Mouse (Mus musculus): ENCODE measurements around the gene Mms19.

The Mms19 gene

DNA sequence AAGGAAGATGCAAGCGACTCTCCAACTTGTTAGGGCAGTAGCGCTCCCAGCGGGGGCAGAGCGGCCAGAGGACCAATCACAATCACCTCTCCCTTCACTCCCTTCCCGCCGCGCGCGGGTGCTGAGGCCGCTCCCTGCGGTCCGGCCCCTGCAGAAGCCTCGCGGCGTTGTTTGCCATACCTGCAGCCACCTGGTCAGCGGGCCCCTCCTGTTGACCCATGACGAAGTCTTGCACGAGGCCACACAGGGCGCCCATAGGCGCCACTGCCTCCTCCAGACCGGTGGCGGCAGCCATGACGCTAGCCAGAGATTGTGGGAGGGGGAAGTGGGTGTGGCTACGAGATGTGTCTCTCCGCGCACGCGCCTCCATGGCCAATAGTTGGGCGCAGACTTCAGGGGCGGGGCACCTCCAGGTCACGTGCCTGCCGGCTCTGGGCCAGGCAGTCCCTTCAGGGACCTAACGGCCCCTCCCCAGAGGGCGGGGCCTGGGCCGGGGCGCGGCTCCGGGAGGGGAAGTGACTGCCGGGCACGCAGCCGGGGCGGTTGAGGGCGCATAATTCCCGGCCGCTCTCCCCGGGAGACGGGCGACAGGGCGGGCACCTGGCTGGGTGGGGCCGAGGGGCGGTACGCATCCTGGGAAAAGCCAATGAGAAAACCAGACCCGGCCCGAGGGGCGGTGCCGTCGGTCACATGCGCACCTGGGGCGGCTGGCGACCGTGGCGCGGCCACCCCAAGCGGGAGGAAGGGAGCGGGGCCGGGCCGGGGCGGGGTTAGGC is at the start of gene Mms19:
Gene Mms19 (minus strand): TSS at position 339 of the 776 bp plus-strand sequence.
- peak; percentile 99 for DNase-seq (ENCODE audit: low read depth)

DNA sequence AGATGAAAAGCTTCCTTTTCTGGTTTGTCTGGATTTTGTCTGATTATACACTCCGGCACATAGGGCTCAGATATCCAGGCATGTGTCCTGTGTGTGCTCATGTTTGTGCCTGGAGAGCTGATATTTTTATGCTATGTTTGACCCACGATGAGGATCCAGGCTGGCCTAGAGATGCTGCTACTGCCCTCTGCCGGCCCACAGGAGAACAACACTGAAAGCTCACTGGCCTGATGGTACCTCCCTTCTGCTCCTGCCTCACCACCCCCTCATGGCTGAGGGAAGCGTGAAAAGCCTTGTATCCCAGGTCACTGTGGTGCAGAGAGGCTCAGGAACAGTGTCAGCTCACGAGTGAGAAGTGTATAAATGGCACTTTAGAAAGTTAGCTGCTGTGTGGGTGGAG is 45.2 kb upstream of the Mms19 start:
- peak; percentile 85 for DNase-seq (ENCODE audit: low read depth)

DNA sequence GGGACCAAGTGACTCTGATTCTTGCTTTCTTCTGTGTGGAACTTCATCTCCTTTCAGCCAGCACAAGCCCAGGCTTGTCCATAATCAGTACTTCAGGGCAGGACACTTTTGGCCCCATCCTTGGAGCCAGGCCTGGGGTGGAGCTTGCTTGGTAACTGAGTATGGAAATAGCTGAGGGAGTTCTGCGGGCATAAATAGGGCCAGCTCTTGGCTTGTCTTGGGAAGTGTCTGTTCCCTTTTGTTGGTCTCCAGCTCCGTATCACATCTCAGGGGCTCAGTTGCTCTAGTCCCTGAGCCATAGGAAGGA is 41.5 kb upstream of the Mms19 start:
- no peak for DNase-seq (ENCODE audit: low read depth)

DNA sequence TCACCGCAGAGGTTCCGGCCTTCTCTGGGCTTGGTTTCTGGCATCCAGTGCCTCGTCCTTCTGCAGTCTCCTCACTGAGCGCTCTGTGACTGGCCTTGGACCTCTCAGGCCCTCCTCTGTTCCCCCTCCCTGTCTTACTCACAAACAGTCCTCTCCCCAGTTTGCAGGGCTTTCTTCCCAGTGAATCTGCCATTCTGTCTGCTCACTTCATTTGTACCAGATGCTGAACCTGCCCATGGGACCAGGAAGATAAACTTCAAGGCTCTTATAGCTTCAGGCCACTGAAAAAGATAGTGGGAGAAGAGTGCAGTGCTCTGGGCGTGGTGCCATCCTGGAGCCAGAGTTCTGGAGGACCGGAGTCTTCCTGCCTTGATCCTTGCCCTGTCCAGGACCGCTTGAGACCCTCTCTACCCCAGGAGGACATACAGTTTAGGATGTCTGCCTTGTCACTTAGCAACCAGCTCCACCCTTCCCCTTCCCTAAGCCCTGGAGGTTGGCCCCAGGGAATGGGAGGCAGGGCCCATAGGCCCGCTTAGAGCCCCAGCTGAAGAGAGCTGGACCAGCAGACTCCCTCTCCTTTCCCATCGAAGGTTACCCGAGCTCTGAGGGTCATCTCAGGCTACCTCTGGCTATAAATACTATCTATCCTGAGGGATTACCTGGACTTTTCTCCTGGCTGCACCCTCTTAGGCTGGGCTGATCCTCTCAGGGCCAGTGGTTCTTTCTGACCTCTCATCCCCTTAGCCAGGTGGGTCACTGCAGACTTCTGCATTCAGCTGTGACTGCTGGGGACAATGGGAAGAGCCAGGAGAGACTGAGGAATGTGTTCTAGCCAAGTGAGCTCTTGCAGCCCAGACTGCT is 41.0 kb upstream of the Mms19 start:
- DNase-seq (ENCODE audit: low read depth), result no peak

DNA sequence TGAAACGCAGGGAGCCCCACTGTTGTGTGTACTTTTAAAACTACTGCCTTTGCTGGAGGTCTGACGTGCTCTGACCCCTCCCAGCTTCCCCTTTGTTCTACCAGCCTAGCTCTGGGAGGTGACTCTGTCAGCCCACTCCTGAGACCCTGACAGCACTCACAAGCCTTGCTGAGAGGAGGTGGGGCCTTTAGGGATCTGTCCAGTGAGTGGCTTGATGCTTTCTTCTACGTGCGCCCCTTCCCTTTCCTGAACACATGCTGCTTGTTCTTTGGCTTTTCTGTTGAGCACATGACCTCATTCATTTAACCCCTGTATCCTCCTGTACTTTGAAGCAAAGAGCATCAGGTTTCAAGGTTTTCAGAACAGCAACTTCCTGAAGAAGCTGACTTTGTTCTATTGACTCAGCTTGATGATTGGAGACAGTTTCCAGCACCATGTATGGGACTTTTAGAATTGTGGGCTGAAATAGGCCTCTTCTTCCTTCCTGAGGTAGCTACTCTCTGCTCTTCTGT is 38.1 kb upstream of the Mms19 start:
- DNase-seq (ENCODE audit: low read depth), result peak; percentile 78

DNA sequence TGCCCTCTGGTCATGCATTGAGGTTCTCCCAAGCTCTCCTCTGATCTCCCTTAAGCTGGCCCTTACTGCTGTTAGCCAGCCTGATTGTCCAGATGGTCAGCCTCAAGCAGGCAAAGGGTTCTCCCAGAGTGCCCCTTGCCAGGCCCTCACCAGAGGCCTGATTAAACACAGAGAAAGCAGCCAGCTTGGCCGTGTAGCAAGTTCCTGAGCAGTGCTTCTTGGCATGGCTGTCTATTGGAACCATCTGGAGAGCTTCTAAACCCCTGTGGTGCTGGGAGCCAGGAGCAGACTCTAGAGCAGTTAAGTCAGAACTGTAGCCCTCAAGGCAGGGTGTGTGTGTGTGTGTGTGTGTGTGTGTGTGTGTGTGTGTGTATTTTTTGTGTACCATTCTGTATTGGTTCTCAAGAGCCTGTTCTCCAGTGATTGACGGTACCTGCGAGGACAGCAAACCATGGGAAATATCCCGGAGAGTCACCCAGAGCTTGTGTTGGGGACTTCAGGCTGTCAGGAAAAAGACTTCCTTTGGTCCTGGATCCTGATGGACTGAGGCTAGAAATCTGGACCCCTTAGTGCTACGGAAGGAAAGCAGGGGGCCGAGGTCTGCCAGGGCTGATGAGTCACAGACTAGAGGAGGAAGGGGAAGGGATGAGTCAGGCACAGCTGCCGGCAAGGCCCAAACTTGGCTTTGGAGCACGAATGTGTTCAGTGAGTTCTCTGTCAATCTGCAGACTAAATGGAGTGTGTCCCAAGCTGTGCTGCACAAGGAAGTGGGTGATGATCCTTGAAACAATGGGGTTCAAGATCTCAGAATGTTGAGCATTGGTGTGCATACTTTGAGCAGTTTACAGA is 36.7 kb upstream of the Mms19 start:
- no peak for DNase-seq (ENCODE audit: low read depth)

DNA sequence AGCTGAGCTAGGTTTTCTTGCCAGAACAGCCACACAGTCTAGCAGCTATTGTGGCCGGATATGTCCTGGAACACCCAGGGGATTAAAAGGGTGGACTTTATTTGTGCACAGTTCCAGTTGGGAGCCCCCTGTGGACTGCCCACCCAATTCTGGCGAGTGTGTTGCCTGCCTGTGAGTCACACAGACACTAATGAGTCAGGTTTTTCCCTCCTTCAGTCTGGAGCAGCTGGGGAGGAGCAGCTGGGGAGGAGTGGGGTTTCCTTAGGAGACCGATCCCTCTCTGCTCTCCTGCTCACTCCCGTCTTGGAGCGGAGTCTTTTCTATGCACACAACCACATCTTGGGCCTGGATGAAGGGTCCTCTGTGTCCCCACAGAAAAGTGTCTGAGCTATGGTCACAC is 35.9 kb upstream of the Mms19 start:
- no peak for DNase-seq (ENCODE audit: low read depth)

DNA sequence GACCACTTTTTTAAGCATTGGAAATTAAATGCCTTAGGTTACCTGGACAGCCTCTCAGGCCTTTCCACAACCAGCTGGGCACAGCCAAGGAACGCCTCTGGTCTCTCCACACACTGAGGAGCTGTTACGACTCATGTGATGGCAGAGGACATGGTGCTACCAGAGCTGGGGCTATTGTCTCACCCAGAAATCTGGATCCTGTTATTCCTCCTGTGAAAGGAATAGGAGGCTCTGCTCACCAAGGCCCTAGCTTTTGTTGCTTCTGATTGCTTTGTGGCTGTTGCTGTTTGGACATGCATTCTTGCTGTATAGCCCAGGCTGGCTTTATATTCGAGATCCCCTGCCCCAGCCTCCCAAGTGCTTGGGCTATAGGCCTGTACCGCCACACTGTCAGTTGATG is 35.3 kb upstream of the Mms19 start:
- DNase-seq (ENCODE audit: low read depth), result no peak

DNA sequence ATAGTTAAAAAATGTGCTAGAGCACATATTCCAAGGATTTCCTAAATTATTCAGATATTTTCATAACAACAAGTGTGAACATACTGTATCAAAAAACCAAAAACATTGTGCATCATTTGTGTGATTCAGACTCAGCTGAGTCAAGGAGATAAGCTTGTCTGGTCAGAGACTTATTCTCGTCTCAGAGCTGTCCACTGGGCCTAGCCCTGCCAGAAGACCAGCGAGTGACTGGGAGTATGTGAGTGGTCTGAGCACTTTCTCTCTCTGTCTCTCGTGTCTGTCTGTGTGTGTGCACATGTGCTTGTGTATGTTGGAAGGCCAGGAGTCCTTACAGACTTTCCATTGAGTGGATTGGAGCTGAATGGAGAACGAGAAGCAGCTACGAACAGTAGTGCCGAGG is 34.0 kb upstream of the Mms19 start:
- no peak for DNase-seq (ENCODE audit: low read depth)

DNA sequence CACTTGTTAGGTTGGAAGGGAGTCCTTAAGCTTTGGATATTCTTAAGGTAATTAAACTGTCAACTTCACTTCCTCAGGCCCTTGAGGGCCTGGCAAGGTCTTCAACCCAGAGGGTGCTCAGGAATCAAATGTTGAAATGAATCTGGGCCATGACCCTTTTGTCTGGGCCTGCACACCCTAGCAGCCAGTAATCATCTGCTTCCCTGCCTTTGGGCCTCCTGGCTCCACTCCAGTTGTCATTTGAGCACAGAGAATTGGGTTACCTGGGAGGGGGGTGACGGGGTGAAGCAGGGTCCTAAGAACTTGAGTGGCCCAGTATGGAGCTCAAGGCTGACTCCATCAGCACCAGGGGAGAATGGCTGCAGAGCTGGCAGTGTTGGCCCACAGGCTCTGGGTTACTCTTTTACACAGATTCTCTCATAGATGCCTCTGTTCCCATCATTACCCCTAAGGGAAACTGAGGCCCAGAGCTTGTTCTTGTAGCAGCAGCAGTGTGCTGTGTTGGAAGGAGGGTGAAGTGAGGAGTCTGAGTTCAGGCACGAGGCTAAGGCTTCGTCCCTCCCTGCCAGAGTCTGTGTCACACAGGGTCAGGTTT is 33.4 kb upstream of the Mms19 start:
- no peak for DNase-seq (ENCODE audit: low read depth)

DNA sequence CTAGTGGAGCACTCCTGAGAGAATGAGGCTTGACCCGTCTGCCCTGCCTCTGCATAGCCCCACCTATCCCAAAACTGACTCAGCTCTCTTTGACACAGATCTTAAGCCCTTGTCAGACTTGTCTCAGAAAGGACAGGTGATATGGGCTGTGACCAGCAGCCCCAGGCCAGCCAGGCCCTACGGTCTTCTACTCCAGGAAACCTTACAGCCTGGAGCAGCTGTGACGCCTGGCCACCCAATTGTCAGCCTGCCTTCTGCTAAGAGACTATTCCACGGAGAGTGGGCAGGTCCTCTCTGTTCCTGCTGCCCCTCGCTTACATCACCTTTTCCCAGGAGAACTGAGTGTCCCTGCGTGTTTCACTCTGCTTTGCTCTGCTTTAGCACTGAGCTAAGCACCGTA is 30.2 kb upstream of the Mms19 start:
- no peak for DNase-seq (ENCODE audit: low read depth)

DNA sequence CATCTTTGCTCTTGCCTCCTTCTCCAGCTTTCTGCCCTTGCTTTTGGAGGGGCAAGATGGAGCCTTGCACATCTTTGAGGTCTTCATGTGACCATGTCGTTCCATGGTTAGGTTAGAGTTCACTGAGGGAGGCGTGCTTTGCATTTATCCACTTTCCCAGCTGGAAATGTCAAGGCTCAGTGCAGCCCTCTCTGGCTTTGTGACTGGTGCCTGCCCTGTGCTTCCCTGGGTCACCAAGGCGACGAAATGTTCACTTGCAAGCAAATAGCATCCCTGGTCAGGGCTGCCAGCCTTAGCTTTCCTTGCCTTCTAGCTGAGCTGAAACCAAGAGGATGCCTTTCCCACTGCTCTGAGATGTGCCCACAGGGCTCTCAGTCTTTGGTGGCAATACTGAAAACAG is 29.5 kb upstream of the Mms19 start:
- no peak for DNase-seq (ENCODE audit: low read depth)

DNA sequence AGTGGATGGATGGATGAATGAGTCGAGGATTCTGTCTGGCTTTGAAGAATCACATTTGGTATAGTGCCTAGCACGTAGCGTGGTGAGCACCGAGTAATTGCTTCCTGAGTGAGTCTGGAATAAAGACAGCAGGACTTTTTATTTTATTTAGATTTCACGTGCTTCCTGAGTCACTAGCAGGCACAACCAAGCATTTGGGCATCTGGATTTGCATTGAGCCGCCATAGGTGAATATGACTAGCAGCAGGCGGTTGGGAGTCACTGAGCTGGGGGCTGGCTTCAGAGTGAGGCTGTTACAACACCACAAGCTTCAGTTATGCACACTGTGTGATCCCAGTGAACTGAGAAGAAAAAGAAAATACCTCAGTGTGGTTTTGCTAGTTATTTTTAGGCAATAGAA is 28.1 kb upstream of the Mms19 start:
- DNase-seq (ENCODE audit: low read depth), result no peak

DNA sequence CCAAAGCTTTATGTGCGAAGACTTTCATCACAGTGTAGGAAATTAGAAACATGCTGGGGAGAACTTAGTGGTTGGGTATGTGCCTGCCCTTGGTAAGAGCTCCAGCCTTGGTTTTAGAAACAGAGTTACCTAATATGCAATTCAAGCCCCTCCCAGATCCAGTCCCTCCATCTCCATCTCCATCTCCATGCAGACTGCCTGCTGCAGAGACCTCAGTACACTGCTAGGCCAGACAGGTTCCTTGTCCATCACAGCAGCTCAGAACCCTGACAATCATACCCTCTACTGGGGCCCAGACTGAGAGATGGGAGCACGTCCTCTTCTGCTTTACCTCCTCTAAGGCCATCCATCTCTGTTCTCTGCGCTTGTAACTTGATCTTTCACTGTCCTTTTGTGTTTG is 27.6 kb upstream of the Mms19 start:
- no peak for DNase-seq (ENCODE audit: low read depth)

DNA sequence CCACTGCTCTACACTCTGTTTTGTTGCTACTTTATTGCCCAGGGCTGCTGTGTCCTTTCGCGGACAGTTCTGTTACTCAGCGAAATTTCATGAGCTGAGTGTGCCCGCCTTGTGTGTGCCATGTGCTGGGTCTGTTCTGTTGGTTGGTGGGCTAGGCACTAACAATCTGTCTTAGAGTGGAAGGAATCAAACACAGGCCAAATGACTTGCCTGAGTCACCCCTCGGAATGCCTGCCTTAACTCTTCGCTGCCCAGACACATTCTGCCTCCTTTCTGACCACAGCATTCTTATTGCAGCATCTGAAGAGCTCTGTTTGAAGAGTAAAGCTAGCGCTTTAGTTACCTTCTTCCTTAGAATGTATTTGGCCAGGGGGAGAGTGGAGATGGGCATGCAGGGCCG is 25.6 kb upstream of the Mms19 start:
- no peak for DNase-seq (ENCODE audit: low read depth)

DNA sequence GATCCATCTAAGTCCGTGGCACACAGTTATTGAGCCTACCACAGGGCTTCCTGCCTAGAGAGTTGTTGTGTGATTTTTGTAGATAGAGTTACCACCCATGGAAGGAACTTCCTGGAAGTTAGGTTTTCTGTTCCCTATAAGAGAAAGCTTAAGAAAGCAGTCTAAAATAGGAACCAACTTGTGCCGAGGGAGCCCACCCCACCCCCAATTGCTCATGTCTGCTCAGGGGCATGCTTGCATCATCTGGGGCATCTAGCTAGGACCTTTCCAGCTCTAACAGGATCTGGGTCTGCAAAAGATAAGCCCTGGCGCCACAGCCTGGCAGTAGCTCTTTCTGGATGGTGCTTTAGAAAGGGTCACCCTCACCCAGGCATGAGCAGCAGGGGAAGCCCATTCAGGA is 24.7 kb upstream of the Mms19 start:
- peak; percentile 30 for DNase-seq (ENCODE audit: low read depth)

DNA sequence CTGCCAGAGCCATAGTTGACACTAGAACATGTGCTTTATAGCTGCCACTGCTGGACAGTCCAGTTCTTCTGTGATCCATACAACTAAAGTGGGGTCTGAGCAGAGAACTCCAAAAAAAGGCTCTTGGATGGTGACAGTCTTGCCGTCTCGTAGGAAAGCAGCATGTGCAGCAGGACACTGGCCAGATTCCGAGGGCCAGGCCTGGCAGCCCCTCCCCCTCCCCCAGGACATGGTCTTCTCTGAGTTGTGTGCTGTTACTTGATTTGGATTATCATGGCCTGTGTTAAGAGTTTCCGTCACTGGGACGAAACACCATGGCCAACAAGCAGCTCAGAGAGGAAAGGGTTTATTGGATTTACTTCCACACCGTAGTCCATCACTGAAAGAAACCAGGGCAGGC is 23.3 kb upstream of the Mms19 start:
- no peak for DNase-seq (ENCODE audit: low read depth)

DNA sequence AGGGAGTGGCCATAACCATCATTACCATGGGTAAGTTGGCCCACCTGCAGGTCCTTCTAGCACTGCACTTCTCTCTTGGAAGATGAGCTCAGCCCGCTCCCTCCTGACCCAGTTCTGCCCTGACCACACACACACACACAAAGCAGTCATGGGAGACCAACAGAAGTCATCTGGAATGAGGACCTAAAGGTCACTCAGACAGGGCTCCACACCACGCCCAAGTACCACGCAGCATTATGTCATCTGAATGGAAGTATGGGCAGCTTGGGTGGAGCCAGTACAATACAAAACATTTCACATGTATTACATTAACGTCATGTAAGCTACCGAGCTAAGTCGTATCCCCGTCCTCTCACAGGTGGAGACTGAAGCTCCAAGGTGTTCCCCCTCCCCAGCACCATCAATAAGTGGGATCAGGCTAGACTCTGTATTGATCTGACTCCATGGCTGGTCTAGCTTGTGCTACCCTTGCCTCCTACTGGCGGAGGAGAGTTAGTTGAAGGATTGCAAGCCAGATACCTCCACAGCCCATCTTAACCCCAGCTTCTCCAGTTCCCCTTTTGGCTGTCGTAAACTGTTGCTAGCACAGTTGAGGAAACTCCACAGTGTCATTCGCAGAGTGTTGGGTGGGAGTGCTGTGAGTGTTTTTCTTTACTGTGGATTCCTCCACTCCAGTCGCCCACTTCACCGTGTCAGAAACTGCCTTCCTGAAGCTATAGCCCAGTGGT is 20.5 kb upstream of the Mms19 start:
- no peak for DNase-seq (ENCODE audit: low read depth)

DNA sequence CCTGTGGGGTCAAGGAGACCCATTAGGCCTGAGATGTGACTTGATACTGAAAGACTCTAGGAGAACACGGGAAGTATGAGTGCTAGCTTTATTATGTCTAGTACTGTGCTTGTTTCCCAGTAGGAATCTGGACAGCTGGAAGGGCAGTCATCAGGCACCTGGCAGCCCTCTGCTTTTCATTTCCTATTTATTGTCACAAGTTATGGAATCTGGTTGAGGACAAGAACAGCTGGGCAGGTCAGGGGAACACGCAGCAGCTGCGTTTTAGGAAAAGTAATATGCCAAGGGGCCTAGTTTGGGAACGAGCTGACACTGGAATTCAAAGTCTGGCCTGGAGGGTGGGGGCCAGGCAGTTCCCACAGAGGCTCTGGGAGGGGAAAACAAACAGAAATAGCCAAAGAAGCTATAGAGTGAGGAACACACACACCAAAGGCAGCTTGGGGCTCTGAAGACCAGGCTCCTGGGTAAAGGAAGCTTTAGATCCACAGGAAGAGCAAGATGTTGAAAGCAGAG is 19.5 kb upstream of the Mms19 start:
- no peak for DNase-seq (ENCODE audit: low read depth)

DNA sequence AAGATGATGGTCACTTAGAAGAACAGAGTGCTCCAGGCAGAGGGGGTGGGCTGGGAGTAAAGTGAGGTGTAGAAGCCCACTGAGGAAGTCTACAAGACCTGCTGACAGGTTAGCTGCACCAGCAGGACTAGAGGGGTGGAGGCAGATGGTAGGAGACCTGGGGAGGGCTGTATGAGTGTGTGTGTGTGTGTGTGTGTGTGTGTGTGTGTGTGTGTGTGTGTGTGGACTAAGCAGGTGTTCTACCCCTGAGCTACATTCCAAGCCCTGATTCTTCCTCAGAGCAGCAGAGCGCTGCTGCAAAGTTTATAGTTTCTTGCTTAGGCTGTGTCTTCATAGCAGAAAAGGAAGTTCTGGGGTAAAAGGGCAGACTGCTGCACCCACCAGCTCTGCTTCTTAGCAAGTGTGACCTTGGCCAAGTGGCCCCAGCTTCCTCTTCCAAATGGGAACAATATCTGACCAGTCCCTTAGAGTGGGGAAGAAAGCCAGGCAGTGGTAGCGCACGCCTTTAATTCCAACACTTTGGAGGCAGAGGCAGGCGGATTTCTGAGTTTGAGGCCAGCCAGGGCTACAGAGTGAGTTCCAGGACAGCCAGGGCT is 18.8 kb upstream of the Mms19 start:
- DNase-seq (ENCODE audit: low read depth), result no peak
